Mouse (Mus musculus): ENCODE results near the gene Retreg1. TPM values are rescaled to one million over a fixed set of nuclear protein-coding genes. Genes with fewer than 3 reads are reported as not detected.
A peak's percentile ranks its signal among the peaks of the same experiment; 100 is the strongest.

Retreg1 gene
- total RNA-seq, 2 experiments from 2014 or later, result 170 to 181 TPM

GRCm38 (mm10) chr15:25872118-25872517 is 29.1 kb downstream of the Retreg1 start:
- no peak for TF ChIP-seq CTCF (IDR thresholded peaks at IDR 0.05)
- Histone ChIP-seq H3K4me3 (no peak overlapping the region), H3K27ac (no peak overlapping the region)
- intact Hi-C loops (cut with DNase I), result no loop called here
- DNase-seq, result no peak

DNA sequence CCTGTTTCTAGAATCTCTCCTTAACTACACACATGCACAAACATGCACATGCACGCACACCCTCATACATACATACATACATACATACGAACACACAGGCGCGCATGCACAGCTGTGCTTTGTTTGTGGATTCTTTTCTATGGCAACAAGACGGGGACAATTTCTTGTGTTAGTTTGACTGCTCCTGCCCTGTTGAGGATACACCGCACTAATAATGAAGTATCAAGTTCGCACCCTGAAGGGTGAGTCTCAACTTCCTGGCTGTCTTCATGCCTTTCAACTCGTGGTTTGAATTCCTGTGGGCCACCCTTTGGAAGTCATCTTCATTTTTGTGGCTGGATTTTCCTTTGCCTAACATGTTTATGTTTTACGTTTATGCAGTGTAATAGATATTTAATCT is 29.7 kb downstream of the Retreg1 start:
- TF ChIP-seq CTCF (IDR thresholded peaks at IDR 0.05), result no peak
- no peak overlapping the region for H3K27ac ChIP-seq
- H3K4me3 ChIP-seq, result no peak overlapping the region
- DNase-seq, result no peak
- intact Hi-C loops (cut with DNase I), result no loop called here

- intact Hi-C loops (cut with DNase I), result no loop called here
- no peak for TF ChIP-seq CTCF (IDR thresholded peaks at IDR 0.05)
Observed at GRCm38 (mm10) chr15:25873536-25873935, 30.6 kb downstream of the Retreg1 start.

DNA sequence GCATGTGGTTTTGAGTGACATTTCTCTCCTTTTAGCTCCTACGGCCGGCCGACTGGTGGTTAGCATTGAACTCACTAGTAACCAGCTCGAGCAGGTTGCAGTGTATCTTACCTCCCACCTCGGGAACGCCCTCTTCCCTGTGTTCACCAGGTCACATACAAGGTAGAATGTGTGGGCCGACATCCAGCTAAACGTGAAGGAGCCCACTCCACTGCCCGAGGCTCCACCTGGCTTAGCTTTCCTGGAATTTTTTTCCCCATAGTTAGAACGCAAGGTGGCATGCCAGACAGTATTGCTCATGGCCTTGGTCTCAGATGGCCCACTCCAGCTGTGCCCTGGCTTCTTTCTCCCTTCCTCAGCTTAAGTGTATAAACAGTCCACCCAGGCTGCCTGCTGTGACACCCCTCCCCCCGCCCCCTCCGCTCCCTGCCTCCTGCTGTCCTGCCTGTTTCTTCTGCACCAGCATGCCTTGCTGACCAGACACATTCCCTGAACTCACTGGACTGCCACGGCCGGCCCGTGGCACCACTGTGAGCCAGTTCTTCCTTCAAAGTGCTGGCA is 33.7 kb downstream of the Retreg1 start:
- intact Hi-C loops (cut with DNase I), result no loop called here
- H3K4me3 ChIP-seq, result no peak overlapping the region
- peak overlapping the region; percentile 35 for H3K27ac ChIP-seq
- no peak for TF ChIP-seq CTCF (IDR thresholded peaks at IDR 0.05)
- DNase-seq, result no peak

More at GRCm38 (mm10) chr15:25873536-25873935, 30.6 kb downstream of the Retreg1 start:
- H3K27ac ChIP-seq, result no peak overlapping the region
- no peak for DNase-seq
- no peak overlapping the region for H3K4me3 ChIP-seq

GRCm38 (mm10) chr15:25877798-25878197 is 34.8 kb downstream of the Retreg1 start:
- DNase-seq, result no peak
- no peak overlapping the region for H3K27ac ChIP-seq
- H3K4me3 ChIP-seq, result no peak overlapping the region
- intact Hi-C loops (cut with DNase I), result no loop called here
- no peak for TF ChIP-seq CTCF (IDR thresholded peaks at IDR 0.05)

DNA sequence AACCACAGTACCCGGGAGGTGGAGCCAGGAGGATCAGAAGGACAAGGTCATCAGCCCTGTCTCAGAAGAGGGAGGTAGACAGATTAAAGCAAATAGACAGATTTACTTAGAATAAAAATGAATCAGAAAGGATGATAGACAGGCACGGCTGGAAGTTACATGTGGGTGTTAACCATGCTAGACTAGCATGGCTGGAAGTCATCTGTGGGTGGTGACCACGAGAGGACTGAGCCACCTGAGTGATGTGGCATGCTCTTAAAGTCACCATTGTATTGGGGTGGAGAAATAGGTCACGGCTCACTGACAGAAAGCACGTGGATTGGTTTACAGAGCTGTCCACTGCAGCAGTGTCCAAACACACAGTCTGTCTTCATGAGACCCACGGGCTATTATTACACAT is 36.2 kb downstream of the Retreg1 start:
- no peak for DNase-seq
- intact Hi-C loops (cut with DNase I), result no loop called here
- Histone ChIP-seq H3K27ac (no peak overlapping the region), H3K4me3 (no peak overlapping the region)
- TF ChIP-seq CTCF (IDR thresholded peaks at IDR 0.05), result no peak

- intact Hi-C loops (cut with DNase I), result loop anchor here (5.0 kb wide), 1 partner anchor 33 kb away; no protein-coding TSS in a partner anchor
- Histone ChIP-seq H3K4me3 (no peak overlapping the region), H3K27ac (no peak overlapping the region)
- no peak for TF ChIP-seq CTCF (IDR thresholded peaks at IDR 0.05)
- no peak for DNase-seq
Observed at GRCm38 (mm10) chr15:25880192-25880591, 37.2 kb downstream of the Retreg1 start.

GRCm38 (mm10) chr15:25882002-25882401 is 39.0 kb downstream of the Retreg1 start:
- TF ChIP-seq CTCF (IDR thresholded peaks at IDR 0.05), result no peak
- DNase-seq, result no peak
- intact Hi-C loops (cut with DNase I), result loop anchor here (5.0 kb wide), 1 partner anchor 35 kb away; no protein-coding TSS in a partner anchor
- H3K4me3 ChIP-seq, result no peak overlapping the region
- no peak overlapping the region for H3K27ac ChIP-seq

GRCm38 (mm10) chr15:25884416-25884958 is 41.5 kb downstream of the Retreg1 start:
- H3K27ac ChIP-seq, result no peak overlapping the region
- DNase-seq, result no peak
- intact Hi-C loops (cut with DNase I), result loop anchor here (5.0 kb wide), 1 partner anchor 37 kb away; no protein-coding TSS in a partner anchor
- peak overlapping the region; percentile 13 for H3K4me3 ChIP-seq
- TF ChIP-seq CTCF (IDR thresholded peaks at IDR 0.05), result no peak

DNA sequence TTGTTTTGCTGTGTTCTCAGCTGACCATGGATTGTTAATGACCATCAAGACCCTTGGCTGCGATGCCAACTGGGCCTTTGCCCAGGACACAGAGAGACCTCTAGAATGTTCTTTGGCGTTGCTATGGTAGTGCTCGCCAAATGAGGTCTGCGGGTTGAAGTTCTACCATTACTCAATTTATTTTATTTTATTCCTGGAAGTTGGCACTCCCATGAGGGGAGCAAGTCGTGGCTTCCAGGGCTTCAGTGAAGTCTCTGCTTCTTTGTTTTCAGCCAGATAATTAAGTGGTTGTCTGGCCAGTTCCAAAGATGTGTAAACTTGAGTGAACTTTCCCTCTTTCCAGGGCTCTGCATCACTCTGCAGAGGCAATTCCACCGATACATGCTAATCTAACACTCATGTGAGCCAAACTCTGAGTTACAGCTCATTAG is 43.6 kb downstream of the Retreg1 start:
- DNase-seq, result peak; percentile 68
- no peak for TF ChIP-seq CTCF (IDR thresholded peaks at IDR 0.05)
- Histone ChIP-seq H3K4me3 (no peak overlapping the region), H3K27ac (no peak overlapping the region)
- intact Hi-C loops (cut with DNase I), result no loop called here

GRCm38 (mm10) chr15:25889927-25890326 is 46.9 kb downstream of the Retreg1 start:
- no peak for DNase-seq
- no peak overlapping the region for H3K4me3 ChIP-seq
- TF ChIP-seq CTCF (IDR thresholded peaks at IDR 0.05), result no peak
- intact Hi-C loops (cut with DNase I), result no loop called here
- H3K27ac ChIP-seq, result no peak overlapping the region

DNA sequence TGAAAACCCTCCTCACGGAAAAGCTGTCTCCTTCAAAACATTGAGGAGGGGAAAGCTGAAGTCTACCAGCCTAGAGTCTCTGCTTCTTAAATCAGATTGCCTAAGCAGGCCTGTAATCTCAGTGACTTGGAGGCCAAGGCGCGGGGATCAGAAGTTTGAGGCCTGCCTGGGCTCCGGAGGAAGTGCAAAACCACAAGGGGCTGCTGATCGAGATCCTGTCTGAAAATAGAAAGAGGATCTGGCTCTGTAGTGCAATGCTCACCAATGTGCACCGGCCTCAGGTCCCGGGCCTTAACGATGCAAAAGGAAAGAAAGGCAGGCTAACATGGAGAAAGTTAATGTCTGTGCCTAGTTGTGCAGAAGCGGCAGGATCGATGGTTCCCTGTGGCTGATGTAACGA is 48.6 kb downstream of the Retreg1 start:
- TF ChIP-seq CTCF (IDR thresholded peaks at IDR 0.05), result no peak
- peak overlapping the region; percentile 17; the same call in 1 of the 2 replicates for H3K27ac ChIP-seq
- H3K4me3 ChIP-seq, result no peak overlapping the region
- intact Hi-C loops (cut with DNase I), result no loop called here
- DNase-seq, result no peak

- no peak overlapping the region for H3K4me3 ChIP-seq
- no peak for TF ChIP-seq CTCF (IDR thresholded peaks at IDR 0.05)
- intact Hi-C loops (cut with DNase I), result no loop called here
- H3K27ac ChIP-seq, result no peak overlapping the region
- DNase-seq, result no peak
Observed at GRCm38 (mm10) chr15:25893327-25893726, 50.3 kb downstream of the Retreg1 start.

GRCm38 (mm10) chr15:25896783-25897182 is 53.8 kb downstream of the Retreg1 start:
- intact Hi-C loops (cut with DNase I), result no loop called here
- no peak for TF ChIP-seq CTCF (IDR thresholded peaks at IDR 0.05)
- no peak overlapping the region for H3K27ac ChIP-seq
- H3K4me3 ChIP-seq, result no peak overlapping the region
- no peak for DNase-seq

Data from gastrocnemius, adult 2 months (tissue).